Mouse (Mus musculus): ENCODE data around the gene Apon. TPM values are rescaled to one million over a fixed set of nuclear protein-coding genes. Genes with fewer than 3 reads are reported as not detected.
"Not testable (repeated sequence)": the region's sequence is repeated elsewhere in the genome, so short reads cannot be mapped to it uniquely, and the experiment has no call there.

Apon gene
- polyA plus RNA-seq, 1 experiment from 2014 or later: 0.14 TPM

- Histone ChIP-seq H3K4me2 (peak overlapping the region; percentile 39), H3K9me3 (replicated peaks) (no peaks in the 10 kb centered on the region), H3K27me3 (no peaks in the 10 kb centered on the region), H3K9ac (no peak overlapping the region), H3K4me1 (replicated peaks) (no peaks in the 10 kb centered on the region), H3K27ac (no peak overlapping the region), H3K4me3 (peak overlapping the region; percentile 25), H3K36me3 (no peaks in the 10 kb centered on the region)
- WGBS: 60% methylated on average over 22 of the region's 22 CpGs
- ATAC-seq (replicated peaks; ENCODE audit: insufficient number of reproducible peaks, insufficient read depth, low FRiP score, low read depth): no peak
Observed at GRCm38 (mm10) chr10:128262300-128262699, 8.4 kb downstream of the Apon start.

- Histone ChIP-seq H3K36me3 (no peaks in the 10 kb centered on the region), H3K4me2 (no peak overlapping the region), H3K4me1 (replicated peaks) (no peaks in the 10 kb centered on the region), H3K4me3 (no peak overlapping the region), H3K9me3 (replicated peaks) (no peaks in the 10 kb centered on the region), H3K9ac (no peak overlapping the region), H3K27me3 (no peaks in the 10 kb centered on the region), H3K27ac (no peak overlapping the region)
- 73% methylated on average over 6 of the region's 6 CpGs for WGBS
- ATAC-seq (replicated peaks; ENCODE audit: insufficient number of reproducible peaks, insufficient read depth, low FRiP score, low read depth): no peak
Observed at GRCm38 (mm10) chr10:128263393-128264310, 9.8 kb downstream of the Apon start.

- Histone ChIP-seq H3K27me3 (no peaks in the 10 kb centered on the region), H3K27ac (no peak within 1 kb of the TSS), H3K9me3 (replicated peaks) (no peaks in the 10 kb centered on the region), H3K9ac (no peak within 1 kb of the TSS), H3K36me3 (no peaks in the 10 kb centered on the region), H3K4me2 (no peak within 1 kb of the TSS; the same call in 1 of the 2 replicates), H3K4me3 (no peak within 1 kb of the TSS), H3K4me1 (replicated peaks) (peaks cover 5% of the 10 kb centered on the region; the same call in 1 of the 2 replicates)
- 73% methylated on average over 6 of the region's 6 CpGs for WGBS
- no peak for ATAC-seq (replicated peaks; ENCODE audit: insufficient number of reproducible peaks, insufficient read depth, low FRiP score, low read depth)
Observed at GRCm38 (mm10) chr10:128268371-128268770, 14.5 kb downstream of the Apon start, which contains the start of gene Apof. Gene Apof (plus strand): TSS chr10:128268671.

GRCm38 (mm10) chr10:128269206-128269910 is 15.5 kb downstream of the Apon start:
- Histone ChIP-seq H3K36me3 (no peaks in the 10 kb centered on the region), H3K4me2 (peak overlapping the region; percentile 76; the same call in 1 of the 2 replicates), H3K27ac (no peak overlapping the region), H3K27me3 (no peaks in the 10 kb centered on the region), H3K4me1 (replicated peaks) (peaks cover 8% of the 10 kb centered on the region; the same call in 1 of the 2 replicates), H3K9me3 (replicated peaks) (no peaks in the 10 kb centered on the region), H3K4me3 (peak overlapping the region; percentile 98), H3K9ac (no peak overlapping the region)
- WGBS: 89% methylated on average over 16 of the region's 16 CpGs
- ATAC-seq (replicated peaks; ENCODE audit: insufficient number of reproducible peaks, insufficient read depth, low FRiP score, low read depth): no peak

GRCm38 (mm10) chr10:128270287-128270841 is 16.5 kb downstream of the Apon start, which contains the start of gene Stat2:
Gene Stat2 (plus strand): TSS chr10:128270559.
- Histone ChIP-seq H3K9ac (peak within 1 kb of the TSS; percentile 85), H3K9me3 (replicated peaks) (no peaks in the 10 kb centered on the region), H3K27me3 (no peaks in the 10 kb centered on the region), H3K27ac (peak within 1 kb of the TSS; percentile 85), H3K4me1 (replicated peaks) (peaks cover 8% of the 10 kb centered on the region; the same call in 1 of the 2 replicates), H3K4me2 (peak within 1 kb of the TSS; percentile 76), H3K4me3 (peak within 1 kb of the TSS; percentile 98), H3K36me3 (no peaks in the 10 kb centered on the region)
- WGBS: under 1% methylated on average over 43 of the region's 43 CpGs
- ATAC-seq (replicated peaks; ENCODE audit: insufficient number of reproducible peaks, insufficient read depth, low FRiP score, low read depth): peak; percentile 100

GRCm38 (mm10) chr10:128270866-128271265 is 17.0 kb downstream of the Apon start:
- no peaks in the 10 kb centered on the region for H3K27me3 ChIP-seq

GRCm38 (mm10) chr10:128271883-128272282 is 18.0 kb downstream of the Apon start:
- Histone ChIP-seq H3K4me3 (no peak overlapping the region), H3K36me3 (peaks cover 4% of the 10 kb centered on the region; the same call in 1 of the 2 replicates), H3K27ac (no peak overlapping the region), H3K4me2 (no peak overlapping the region), H3K4me1 (replicated peaks) (peaks cover 8% of the 10 kb centered on the region; the same call in 1 of the 2 replicates), H3K9ac (no peak overlapping the region), H3K27me3 (no peaks in the 10 kb centered on the region), H3K9me3 (replicated peaks) (no peaks in the 10 kb centered on the region)
- no peak for ATAC-seq (replicated peaks; ENCODE audit: insufficient number of reproducible peaks, insufficient read depth, low FRiP score, low read depth)
- 68% methylated on average over 2 of the region's 2 CpGs for WGBS

More at GRCm38 (mm10) chr10:128270866-128271265, 17.0 kb downstream of the Apon start:
- H3K27ac ChIP-seq: peak overlapping the region; percentile 85
- no peaks in the 10 kb centered on the region for H3K9me3 ChIP-seq (replicated peaks)
- 39% methylated on average over 7 of the region's 7 CpGs for WGBS
- H3K4me2 ChIP-seq: peak overlapping the region; percentile 76
- peak overlapping the region; percentile 98 for H3K4me3 ChIP-seq
- H3K36me3 ChIP-seq: no peaks in the 10 kb centered on the region
- peaks cover 8% of the 10 kb centered on the region; the same call in 1 of the 2 replicates for H3K4me1 ChIP-seq (replicated peaks)
- H3K9ac ChIP-seq: peak overlapping the region; percentile 85
- ATAC-seq (replicated peaks; ENCODE audit: insufficient number of reproducible peaks, insufficient read depth, low FRiP score, low read depth): no peak

GRCm38 (mm10) chr10:128272819-128273439 is 19.0 kb downstream of the Apon start:
- H3K27ac ChIP-seq; H3K4me1 ChIP-seq (replicated peaks); H3K4me2 ChIP-seq; H3K9me3 ChIP-seq (replicated peaks); H3K27me3 ChIP-seq; H3K4me3 ChIP-seq; H3K36me3 ChIP-seq; ATAC-seq (replicated peaks; ENCODE audit: insufficient number of reproducible peaks, insufficient read depth, low FRiP score, low read depth); H3K9ac ChIP-seq: not testable (repeated sequence)
- WGBS: 93% methylated on average over 6 of the region's 7 CpGs

- not testable (repeated sequence) for H3K4me1 ChIP-seq (replicated peaks); ATAC-seq (replicated peaks; ENCODE audit: insufficient number of reproducible peaks, insufficient read depth, low FRiP score, low read depth); H3K9me3 ChIP-seq (replicated peaks); H3K27ac ChIP-seq; H3K4me3 ChIP-seq; H3K4me2 ChIP-seq; H3K9ac ChIP-seq; H3K27me3 ChIP-seq
- WGBS: 95% methylated on average over 1 of the region's 1 CpGs
- peaks cover 19% of the 10 kb centered on the region for H3K36me3 ChIP-seq
Observed at GRCm38 (mm10) chr10:128275374-128275773, 21.5 kb downstream of the Apon start.

- WGBS: 58% methylated on average over 6 of the region's 6 CpGs
- Histone ChIP-seq H3K4me2 (no peak overlapping the region), H3K4me1 (replicated peaks) (peaks cover 3% of the 10 kb centered on the region; the same call in 1 of the 2 replicates), H3K9ac (no peak overlapping the region), H3K27me3 (no peaks in the 10 kb centered on the region), H3K4me3 (no peak overlapping the region), H3K9me3 (replicated peaks) (no peaks in the 10 kb centered on the region), H3K27ac (no peak overlapping the region), H3K36me3 (peaks cover 44% of the 10 kb centered on the region)
- no peak for ATAC-seq (replicated peaks; ENCODE audit: insufficient number of reproducible peaks, insufficient read depth, low FRiP score, low read depth)
Observed at GRCm38 (mm10) chr10:128278158-128278557, 24.3 kb downstream of the Apon start.
